Mouse (Mus musculus): ENCODE data around the gene Cxadr. TPM values are rescaled to one million over a fixed set of nuclear protein-coding genes. Genes with fewer than 3 reads are reported as not detected.

Gene Cxadr
- polyA plus RNA-seq, 1 experiment from 2014 or later, result 53.7 TPM

Other genes starting within 250 kb of the Cxadr start
- 35.9 and 42.0 TPM in 2 replicates for gene Btg3, start 75.7 kb downstream of the Cxadr start, polyA plus RNA-seq (2015; fragmentation: Nextera tagmentation; extraction: Ambion mirVana)

Data from intestine, embryonic 15.5 days (tissue).